Mouse (Mus musculus) c-Kit-positive CD71-positive TER-119-positive erythroid progenitor cells, embryonic 14.5 days (primary cell): ENCODE data around the gene Dbnl.

Source experiments
- DNase-seq: peaks from one replicate; pipeline ENCODE4 v3.0.0-alpha.2; 2013; ENCODE audit warnings: low spot score

Gene Dbnl

DNA sequence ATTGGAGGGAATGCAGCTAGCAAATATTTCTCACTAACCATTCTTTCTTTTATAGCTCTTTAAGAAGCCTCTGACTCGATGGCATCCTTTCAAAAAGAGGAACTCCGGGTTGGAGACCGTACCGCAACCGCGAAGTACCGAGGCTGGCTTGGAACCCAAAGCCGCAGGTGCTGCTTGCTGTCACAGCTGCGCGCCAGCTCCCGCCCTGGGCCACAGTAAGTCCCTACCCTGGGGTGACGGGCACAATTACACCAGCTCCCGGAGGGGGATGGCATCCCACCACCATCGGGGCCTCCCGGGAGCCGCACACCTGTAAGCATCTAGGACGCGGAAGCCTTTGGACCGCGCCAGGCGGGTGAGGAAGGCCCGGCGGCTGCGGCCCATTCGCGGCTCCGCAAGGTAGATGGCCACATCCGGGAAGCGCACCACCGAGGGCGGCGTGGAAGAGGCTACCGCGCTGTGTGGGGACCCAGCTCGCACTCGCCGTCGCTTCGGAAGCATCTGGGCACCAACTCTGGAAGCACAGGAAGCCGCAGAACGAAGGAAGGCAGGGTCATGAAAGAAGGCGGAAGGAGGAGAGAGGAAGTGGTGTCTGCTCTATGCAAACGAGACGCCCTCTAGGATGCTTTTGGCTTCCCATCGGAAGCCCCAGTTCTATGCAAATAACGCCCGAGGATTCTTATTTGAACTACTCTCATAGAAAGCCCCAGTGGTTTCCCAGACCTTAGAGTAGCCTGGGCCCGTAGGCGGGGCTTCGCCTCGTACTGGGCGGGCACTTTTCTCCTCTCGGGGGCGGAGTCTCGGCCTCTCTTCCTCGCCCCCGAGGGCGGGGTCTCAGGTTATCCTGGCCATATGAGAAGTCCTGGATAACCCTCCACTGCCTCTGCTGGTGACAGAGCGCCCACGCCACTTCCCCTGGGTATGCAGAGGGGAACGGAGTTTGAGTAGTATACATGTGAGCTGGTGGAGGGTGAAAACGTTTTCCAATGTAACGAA is 49.3 kb downstream of the Dbnl start, which contains the start of gene Polm:
Polm (minus strand) TSS at position 766 of the 996 bp plus-strand sequence.
- peak; percentile 91 for DNase-seq

DNA sequence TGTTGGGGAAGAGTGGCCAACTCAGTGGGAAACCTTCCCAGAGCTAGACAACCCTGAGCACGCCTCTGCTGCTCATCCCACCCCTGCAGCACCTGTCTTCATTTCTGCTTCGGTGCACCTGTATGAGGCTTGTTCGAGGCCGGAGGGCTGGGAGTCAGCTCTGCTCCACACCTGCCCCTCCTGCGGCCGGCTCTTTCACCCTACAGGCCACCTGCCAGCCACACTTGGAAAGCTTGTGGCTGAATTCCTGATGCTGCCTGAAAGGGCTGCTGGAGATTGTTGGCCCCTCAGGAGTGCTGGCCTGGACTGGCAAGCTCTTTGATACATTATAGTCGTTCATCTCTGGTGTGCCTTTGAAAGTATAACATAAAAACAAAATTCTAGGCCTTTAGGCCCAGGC is 52.1 kb downstream of the Dbnl start:
- DNase-seq: no peak

DNA sequence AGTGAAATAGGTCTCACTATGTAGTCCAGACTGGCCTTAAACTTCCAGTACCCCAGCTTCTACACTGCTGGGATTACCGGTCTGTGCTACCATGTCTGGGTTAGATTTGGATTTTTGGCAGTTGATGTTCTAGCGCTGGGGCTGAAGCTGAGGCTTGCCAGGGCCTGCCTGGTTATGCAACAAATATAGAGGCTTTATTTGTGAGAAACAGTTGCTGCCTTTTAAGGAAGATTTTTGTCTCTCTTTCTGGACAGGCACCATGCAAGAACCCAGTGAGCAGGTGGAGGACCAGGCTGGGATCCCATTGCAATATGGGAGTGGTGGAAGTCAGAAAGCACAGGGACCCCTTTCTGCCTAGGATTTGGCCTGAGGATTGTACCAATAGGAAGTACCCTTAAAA is 53.5 kb downstream of the Dbnl start:
- DNase-seq: no peak

DNA sequence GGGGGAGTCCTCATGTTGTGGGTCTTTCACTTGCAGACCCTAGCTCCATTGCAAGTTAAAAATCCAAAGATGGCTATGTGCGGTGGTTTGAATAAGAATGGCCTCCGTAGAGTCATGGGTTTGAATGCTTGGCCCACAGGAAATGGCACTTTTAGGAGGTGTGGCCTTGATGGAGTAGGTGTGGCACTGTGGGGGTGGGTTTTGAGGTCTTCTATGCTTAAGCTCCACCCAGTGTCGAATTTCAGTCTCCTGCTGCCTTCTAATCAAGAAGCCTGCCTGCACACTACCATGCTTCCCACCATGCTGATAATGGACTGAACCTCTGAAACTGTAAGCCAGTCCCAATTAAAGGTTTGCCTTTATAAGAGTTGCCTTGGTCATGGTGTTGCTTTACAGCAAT is 54.8 kb downstream of the Dbnl start:
- no peak for DNase-seq

DNA sequence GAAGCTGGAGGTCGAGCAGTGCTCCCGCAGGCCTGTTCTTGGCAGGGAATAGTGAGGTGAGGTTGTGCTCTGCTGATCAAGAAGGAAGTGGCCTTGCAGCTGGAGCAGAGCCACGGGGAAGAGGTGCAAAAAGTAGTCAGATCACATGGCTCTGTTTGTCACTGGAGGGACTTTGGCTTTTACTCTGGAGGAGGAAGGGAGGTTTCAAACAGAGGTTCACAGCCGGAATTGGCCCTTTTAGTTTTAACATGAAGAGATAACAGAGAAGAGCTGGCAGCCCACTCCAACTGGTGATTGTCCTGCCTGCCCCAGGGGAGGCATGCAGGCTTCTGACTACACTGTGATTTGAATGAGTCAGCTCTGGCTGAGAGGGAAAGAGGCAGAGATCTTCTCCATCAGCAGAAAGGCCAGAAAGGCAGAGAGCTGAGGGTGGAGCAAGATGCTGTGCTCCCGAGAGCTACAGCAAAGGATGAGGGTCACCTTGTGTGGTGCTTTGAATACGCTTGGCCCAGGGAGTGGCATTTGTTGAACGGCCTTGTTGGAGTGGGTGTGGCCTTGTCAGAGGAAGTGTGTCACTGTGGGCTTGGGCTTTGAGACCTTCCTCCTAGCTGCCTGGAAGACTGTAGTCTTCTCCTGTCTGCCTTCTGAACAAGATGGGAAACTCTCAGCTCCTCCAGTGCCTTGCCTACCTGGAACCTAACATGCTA is 58.5 kb downstream of the Dbnl start:
- DNase-seq: no peak

DNA sequence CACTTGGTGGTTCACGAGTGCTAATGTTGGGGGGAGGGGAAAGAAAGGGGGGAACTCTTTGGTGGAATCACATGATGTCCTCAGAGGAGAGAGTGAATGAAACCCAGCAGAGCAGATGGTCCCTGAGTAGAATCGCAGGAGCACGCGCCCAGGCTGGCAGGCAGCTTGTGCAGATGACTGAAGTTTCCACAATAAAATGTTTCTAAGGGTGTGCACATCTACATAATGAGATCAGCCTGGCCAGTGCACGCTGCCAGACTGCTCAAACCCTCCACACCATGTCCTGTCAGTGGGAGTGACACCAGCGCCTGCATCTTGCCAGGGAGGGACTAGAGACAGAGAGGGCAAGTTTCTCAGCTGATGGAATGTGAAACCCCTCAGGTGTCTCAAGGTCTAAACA is 60.5 kb downstream of the Dbnl start:
- no peak for DNase-seq

DNA sequence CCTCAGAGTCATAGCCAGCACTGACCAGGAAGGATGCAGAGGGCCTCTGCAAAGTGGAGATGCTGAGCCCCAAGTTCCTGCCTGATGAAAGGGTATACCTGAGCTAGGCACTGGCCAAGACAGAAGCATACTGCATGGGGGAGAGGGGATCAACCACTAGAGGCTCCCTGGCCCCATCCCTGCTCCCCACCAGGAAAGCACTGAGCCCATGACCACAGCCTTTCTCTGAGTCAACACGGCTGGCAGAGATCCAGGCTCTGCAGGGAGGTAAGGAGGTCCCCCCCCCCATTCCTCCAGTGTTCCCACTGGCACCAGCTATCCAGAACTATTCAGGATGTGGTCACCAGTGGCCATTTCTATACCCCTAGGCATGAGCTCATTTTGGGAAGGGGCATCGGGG is 61.0 kb downstream of the Dbnl start:
- no peak for DNase-seq

DNA sequence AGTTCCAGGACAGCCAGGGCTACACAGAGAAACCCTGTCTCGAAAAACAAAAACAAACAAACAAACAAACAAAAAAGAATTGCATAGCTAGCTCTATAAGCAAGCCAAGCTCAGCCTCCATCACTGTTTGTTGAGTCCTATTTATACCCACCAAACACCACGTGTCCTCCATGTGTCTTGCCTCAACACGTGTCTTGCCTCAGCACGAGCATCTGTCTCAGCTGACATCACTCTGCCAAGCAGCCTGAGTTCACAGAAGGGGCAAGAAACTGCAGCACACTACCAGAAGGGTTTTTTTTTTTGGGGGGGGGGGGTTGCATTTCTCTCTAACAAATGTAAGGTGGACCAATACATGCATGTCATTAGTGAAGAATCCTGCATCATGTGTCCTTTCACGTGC is 62.2 kb downstream of the Dbnl start:
- no peak for DNase-seq
